Mouse (Mus musculus) CH12.LX (cell line): ENCODE measurements around the gene Dip2b. TPM values are rescaled to one million over a fixed set of nuclear protein-coding genes. Genes with fewer than 3 reads are reported as not detected.

Experiments used
- DNase-seq: peaks from one replicate; pipeline ENCODE4 v3.0.0-alpha.2; 2013; ENCODE audit errors: extremely low read depth
- H3K27ac ChIP-seq: 2 replicates; pipeline ENCODE4 v1.5.1; 2012; ENCODE audit warnings: low read depth, mild to moderate bottlenecking, control low read depth, moderate library complexity; ENCODE audit not compliant: insufficient read depth
- H3K27me3 ChIP-seq: replicated peaks from 2 replicates; pipeline ENCODE3; 2012; ENCODE audit warnings: inconsistent platforms
- H3K36me3 ChIP-seq, 2 experiments: replicated peaks in 1 of 2; 2 replicates each; pipeline versions ENCODE3 to v1.6.1; 2012; ENCODE audit warnings: inconsistent platforms in 1 of 2, low read length in 1 of 2, mild to moderate bottlenecking in 1 of 2, mixed read lengths in 1 of 2, moderate library complexity in 1 of 2; ENCODE audit not compliant: control insufficient read depth in 1 of 2, insufficient read depth in 1 of 2
- H3K4me1 ChIP-seq, 2 experiments: 2 replicates each; pipeline ENCODE4 v1.6.1; 2012; ENCODE audit warnings: inconsistent platforms in 1 of 2, moderate library complexity in 1 of 2; ENCODE audit not compliant: insufficient read depth in 2 of 2, control insufficient read depth in 1 of 2
- H3K4me2 ChIP-seq: 2 replicates; pipeline ENCODE4 v1.6.1; 2012; ENCODE audit warnings: low read depth, mild to moderate bottlenecking, control low read depth; ENCODE audit not compliant: poor library complexity, insufficient read depth, severe bottlenecking
- H3K4me3 ChIP-seq, 3 experiments: fragments of 150-350 bp in 1 of 3; sonication (generic) in 1 of 3; replicated peaks in 1 of 3; 2 replicates each; pipeline versions ENCODE3 to v1.5.1; 2011 to 2012; ENCODE audit warnings: low read depth in 2 of 3, low read length in 2 of 3, mild to moderate bottlenecking in 2 of 3, moderate library complexity in 2 of 3, control low read depth in 1 of 3, improper control_type of control experiment in 1 of 3, inconsistent platforms in 1 of 3, mixed read lengths in 1 of 3; ENCODE audit not compliant: poor library complexity in 1 of 3
- H3K79me2 ChIP-seq: replicated peaks from 2 replicates; pipeline ENCODE4 v1.6.1; 2012; ENCODE audit warnings: mild to moderate bottlenecking, moderate library complexity; ENCODE audit not compliant: control insufficient read depth, poor library complexity, insufficient read depth, severe bottlenecking; ENCODE audit errors: extremely low read depth
- H3K9ac ChIP-seq: 2 replicates; pipeline ENCODE4 v1.6.1; 2012; ENCODE audit warnings: low read depth, mild to moderate bottlenecking, control low read depth, moderate library complexity; ENCODE audit not compliant: insufficient read depth
- H3K9me3 ChIP-seq: replicated peaks from 2 replicates; pipeline ENCODE3; 2012; ENCODE audit warnings: low read length, inconsistent platforms, mixed read lengths
- CHD2 ChIP-seq: IDR thresholded peaks from 2 replicates; pipeline ENCODE4 v1.6.1; 2011; ENCODE audit warnings: low read length, improper control_type of control experiment
- EP300 ChIP-seq: IDR thresholded peaks from 2 replicates; pipeline ENCODE4 v1.6.1; 2011; ENCODE audit warnings: low read length, improper control_type of control experiment
- ETS1 ChIP-seq: conservative IDR thresholded peaks from 2 replicates; pipeline ENCODE4 v1.6.1; 2012; ENCODE audit warnings: low read depth, mild to moderate bottlenecking, inconsistent platforms, low read length, improper control_type of control experiment, moderate library complexity
- GABPA ChIP-seq: IDR thresholded peaks from 2 replicates; pipeline ENCODE4 v1.6.1; 2012; ENCODE audit warnings: low read depth, low read length, improper control_type of control experiment, inconsistent platforms; ENCODE audit not compliant: insufficient replicate concordance
- HCFC1 ChIP-seq: IDR thresholded peaks from 2 replicates; pipeline ENCODE4 v1.6.1; 2012; ENCODE audit warnings: low read depth, mild to moderate bottlenecking, inconsistent platforms, low read length, improper control_type of control experiment
- IRF4 ChIP-seq: IDR thresholded peaks from 2 replicates; pipeline ENCODE4 v1.6.1; 2014; ENCODE audit warnings: low read depth, mild to moderate bottlenecking, inconsistent platforms, low read length, improper control_type of control experiment
- MAZ ChIP-seq: IDR thresholded peaks from 2 replicates; pipeline ENCODE4 v1.6.1; 2012; ENCODE audit warnings: low read depth, mild to moderate bottlenecking, inconsistent platforms, low read length, improper control_type of control experiment, moderate library complexity
- MEF2A ChIP-seq: IDR thresholded peaks from 2 replicates; pipeline ENCODE4 v1.6.1; 2014; ENCODE audit warnings: low read depth, mild to moderate bottlenecking, inconsistent platforms, low read length, improper control_type of control experiment, borderline replicate concordance
- MXI1 ChIP-seq: IDR thresholded peaks from 2 replicates; pipeline ENCODE4 v1.6.1; 2011; ENCODE audit warnings: mild to moderate bottlenecking, low read depth, low read length, improper control_type of control experiment
- NELFE ChIP-seq: IDR thresholded peaks from 2 replicates; pipeline ENCODE4 v1.6.1; 2011; ENCODE audit warnings: low read depth, low read length, improper control_type of control experiment
- NRF1 ChIP-seq: IDR thresholded peaks from 2 replicates; pipeline ENCODE4 v1.6.1; 2014; ENCODE audit warnings: low read depth, mild to moderate bottlenecking, inconsistent platforms, low read length, improper control_type of control experiment, moderate library complexity
- PAX5 ChIP-seq: IDR thresholded peaks from 2 replicates; pipeline ENCODE4 v1.6.1; 2012; ENCODE audit warnings: low read length, inconsistent platforms, mixed read lengths
- SMC3 ChIP-seq: IDR thresholded peaks from 2 replicates; pipeline ENCODE4 v1.6.1; 2011; ENCODE audit warnings: low read depth, low read length, improper control_type of control experiment
- TCF12 ChIP-seq: IDR thresholded peaks from 2 replicates; pipeline ENCODE4 v1.6.1; 2014; ENCODE audit warnings: low read depth, mild to moderate bottlenecking, inconsistent platforms, low read length, improper control_type of control experiment
- UBTF ChIP-seq: IDR thresholded peaks from 2 replicates; pipeline ENCODE4 v1.6.1; 2012; ENCODE audit warnings: low read depth, mild to moderate bottlenecking, inconsistent platforms, low read length, improper control_type of control experiment, moderate library complexity
- USF2 ChIP-seq: conservative IDR thresholded peaks from 2 replicates; pipeline ENCODE4 v1.6.1; 2011; ENCODE audit warnings: low read depth, low read length, improper control_type of control experiment
- ZKSCAN1 ChIP-seq: IDR thresholded peaks from 2 replicates; pipeline ENCODE4 v1.6.1; 2012; ENCODE audit warnings: low read depth, inconsistent platforms, low read length, improper control_type of control experiment, borderline replicate concordance
- ZMIZ1 ChIP-seq: IDR thresholded peaks from 2 replicates; pipeline ENCODE4 v1.6.1; 2012; ENCODE audit warnings: low read depth, mild to moderate bottlenecking, inconsistent platforms, low read length, improper control_type of control experiment
- dilution Hi-C: fragments of 300-500 bp; cut with MboI; formaldehyde crosslinking; loops from 2 replicates; pipeline ENCODE4 v1.14.3; 2020; ENCODE audit warnings: low sequenced_read_pairs; ENCODE audit not compliant: extremely low pct_unique_long_range_greater_than_20kb, extremely low pct_ligation_motif_present
- in situ Hi-C: fragments of 300-500 bp; cut with MboI; formaldehyde crosslinking; loops from 3 replicates; pipeline ENCODE4 v1.14.3; 2019; ENCODE audit warnings: low sequenced_read_pairs, low pct_ligation_motif_present, low pct_unique_long_range_greater_than_20kb, mixed read lengths
- polyA plus RNA-seq: library from polyadenylated mRNA; unstranded; fragments of >175 nt; gene quantifications from 2 replicates; pipeline ENCODE4 v1.2.1, GENCODE M21; 2012; ENCODE audit warnings: low read depth; ENCODE audit not compliant: insufficient read length
- total RNA-seq, 2 experiments: library from RNA; depleted of rRNA; stranded (reverse); fragments of 300-350 nt in 1 of 2; fragments of >200 nt in 1 of 2; gene quantifications; 2 replicates each; pipeline ENCODE4 v1.2.3; 2012 to 2014

Gene Dip2b
- total and polyA plus RNA-seq, 3 experiments = 15.7 to 18.2 (median 16.7) TPM

DNA sequence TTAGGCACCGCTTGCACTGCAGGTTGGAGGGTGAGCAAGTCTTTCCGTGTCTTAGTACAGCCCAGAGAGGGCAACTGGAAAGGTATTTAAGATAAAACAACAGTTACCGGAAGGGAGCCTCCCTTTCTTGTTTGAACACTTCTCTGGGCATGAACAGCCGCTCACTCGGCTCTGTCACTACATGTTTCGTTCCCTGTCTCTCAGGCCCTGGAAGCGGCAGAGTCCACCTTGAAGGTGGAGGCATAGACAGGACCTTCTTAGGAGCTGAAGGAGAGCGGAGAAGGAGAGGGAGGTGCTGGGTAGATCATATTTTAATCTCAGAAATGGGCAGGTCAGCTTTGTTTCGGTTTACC is 3.6 kb downstream of the Dip2b start:
- peak overlapping the region; percentile 33 for H3K27ac ChIP-seq
- H3K4me1 ChIP-seq = peaks cover 17 to 68% of the 10 kb centered on the region in 2 experiments
- peaks cover 5% of the 10 kb centered on the region for H3K27me3 ChIP-seq
- H3K36me3 ChIP-seq = peaks cover 3 to 16% of the 10 kb centered on the region in 2 experiments
- H3K4me3 ChIP-seq = peak overlapping the region; percentile 35 to 87 (median 38)
- TF ChIP-seq GABPA = no peak
- TF ChIP-seq NRF1 = no peak
- no peak for TF ChIP-seq IRF4
- peak overlapping the region; percentile 94 for H3K4me2 ChIP-seq
- in situ Hi-C loops (loop anchor here (5.0 kb wide), 1 partner anchor 35 kb away; no protein-coding TSS in a partner anchor), dilution Hi-C loops (no loop called here)
- H3K9me3 ChIP-seq = no peaks in the 10 kb centered on the region
- H3K79me2 ChIP-seq = peaks cover 44% of the 10 kb centered on the region
- DNase-seq = no peak
- H3K9ac ChIP-seq = peak overlapping the region; percentile 38

- no peak for DNase-seq
- Histone ChIP-seq H3K27ac (no peak overlapping the region), H3K79me2 (peaks cover 33% of the 10 kb centered on the region), H3K27me3 (no peaks in the 10 kb centered on the region), H3K9me3 (no peaks in the 10 kb centered on the region), H3K36me3 (peaks cover 14 to 37% of the 10 kb centered on the region in 2 experiments), H3K4me3 (no peak overlapping the region), H3K4me2 (no peak overlapping the region), H3K9ac (no peak overlapping the region), H3K4me1 (peaks cover 27 to 79% of the 10 kb centered on the region in 2 experiments)
- in situ Hi-C loops = no loop called here
- TF ChIP-seq USF2 (no peak), CHD2 (no peak), TCF12 (no peak), NELFE (no peak), SMC3 (no peak), MEF2A (no peak), MXI1 (no peak), MAZ (no peak), ZMIZ1 (no peak), UBTF (no peak), ZKSCAN1 (no peak), PAX5 (no peak), HCFC1 (no peak), EP300 (no peak), ETS1 (no peak)
- dilution Hi-C loops = no loop called here
Observed at GRCm38 (mm10) chr15:100045576-100045975, 7.1 kb downstream of the Dip2b start.
